Mouse (Mus musculus): Measurements from ENCODE around the gene Art5.
A peak's percentile ranks its signal among the peaks of the same experiment; 100 is the strongest.
"Not testable (repeated sequence)": the region's sequence is repeated elsewhere in the genome, so short reads cannot be mapped to it uniquely, and the experiment has no call there.

Art5 gene

GRCm38 (mm10) chr7:102081784-102082183, 27.5 kb downstream of the Art5 start:
- no peak for DNase-seq (ENCODE audit: low read depth)

DNA sequence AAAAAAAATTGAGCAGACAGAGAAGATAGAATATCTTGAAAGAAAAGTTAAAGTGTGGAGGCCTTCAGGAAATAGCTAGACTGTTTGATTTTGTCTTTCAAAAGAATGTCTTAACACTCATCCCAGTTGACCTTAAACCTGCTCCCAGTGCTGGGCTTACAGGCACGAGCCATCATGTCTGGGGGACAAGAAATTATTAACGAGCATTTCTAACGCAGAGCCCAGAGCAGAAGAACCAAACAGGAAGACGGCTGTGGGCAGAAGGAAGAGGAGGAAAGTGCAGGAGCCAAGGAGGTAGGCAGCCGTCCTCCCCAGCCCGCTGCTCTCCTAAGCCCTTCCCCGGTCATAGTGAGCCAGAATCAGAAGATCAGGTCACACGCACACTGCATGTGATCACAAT, 29.0 kb downstream of the Art5 start:
- no peak for DNase-seq (ENCODE audit: low read depth)

DNA sequence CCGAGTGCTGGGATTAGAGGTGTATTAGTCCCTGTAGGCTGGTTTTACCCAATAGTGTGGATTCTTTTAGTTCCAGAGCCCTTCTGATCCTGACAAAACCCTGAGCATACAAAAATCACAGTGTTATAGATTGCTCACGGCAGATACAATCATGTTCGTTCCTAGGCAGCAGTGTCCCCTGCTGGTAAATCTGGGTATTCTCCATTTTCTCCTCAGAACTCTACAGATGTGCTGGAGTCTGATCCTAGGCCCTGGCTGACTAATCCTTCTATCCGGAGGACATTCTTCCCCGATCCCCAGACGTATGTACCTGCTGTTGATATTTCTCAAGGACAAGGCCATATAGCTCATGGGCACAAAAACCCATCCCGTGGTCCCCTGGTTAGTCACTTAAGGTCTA, 30.8 kb downstream of the Art5 start:
- DNase-seq (ENCODE audit: low read depth): no peak

DNA sequence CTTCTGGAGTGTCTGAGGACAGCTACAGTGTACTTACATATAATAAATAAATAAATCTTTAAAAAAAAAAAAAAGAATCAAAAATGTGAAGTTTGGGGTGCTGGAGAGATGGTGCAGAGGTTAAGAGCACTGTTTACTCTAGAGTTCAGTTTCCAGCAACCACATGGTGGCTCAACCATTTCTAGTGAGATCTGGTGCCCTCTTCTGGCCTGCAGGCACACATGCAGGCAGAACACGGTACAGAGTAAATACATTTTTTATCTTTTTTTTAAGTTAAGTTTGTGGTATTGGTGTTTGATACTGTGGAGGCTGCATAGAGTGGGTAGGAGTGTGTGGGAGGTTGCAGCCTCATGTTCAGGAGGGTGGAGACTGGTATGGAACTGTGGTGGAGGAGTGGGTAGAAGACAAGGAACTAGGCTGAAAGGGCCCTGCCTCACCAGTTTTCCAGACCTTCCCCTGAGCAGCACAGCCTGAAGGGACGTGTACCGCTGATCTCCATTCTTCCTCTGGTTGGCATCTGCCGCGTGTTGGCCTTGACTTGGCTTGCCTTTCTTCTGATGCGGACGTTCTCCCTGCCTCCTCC, 32.5 kb downstream of the Art5 start:
- DNase-seq (ENCODE audit: low read depth): peak; percentile 46

GRCm38 (mm10) chr7:102066363-102066762, 42.9 kb downstream of the Art5 start:
- DNase-seq (ENCODE audit: low read depth): no peak

- DNase-seq (ENCODE audit: low read depth): peak; percentile 85
These were observed 44.0 kb downstream of the Art5 start, which contains the start of the genes Rnf121, Xndc1 and Xntrpc for GRCm38 (mm10) chr7:102065046-102065891. TSS of gene Rnf121 (minus strand) at chr7:102065469. TSS of gene Xndc1 (plus strand) at chr7:102065511. TSS of gene Xntrpc (plus strand) at chr7:102065713.

DNA sequence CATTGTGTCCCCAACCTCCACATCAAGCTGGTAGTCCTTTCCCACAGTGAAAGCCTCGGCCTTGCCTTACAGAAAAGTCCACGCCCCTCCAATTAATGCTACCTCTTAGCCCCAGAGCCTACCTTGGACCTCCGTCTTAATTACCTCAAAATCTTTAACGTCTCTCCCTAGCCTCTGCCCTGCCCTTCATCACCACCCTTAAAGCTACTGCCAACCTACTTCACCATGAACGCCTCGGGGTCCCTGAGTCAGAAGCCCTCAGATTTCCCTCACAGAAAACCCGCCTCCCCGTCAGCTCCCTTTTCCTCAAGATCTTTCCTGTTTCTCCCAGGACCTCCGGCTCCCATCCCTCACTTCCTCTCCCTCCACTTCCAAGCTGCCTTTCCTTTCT, 44.6 kb downstream of the Art5 start:
- DNase-seq (ENCODE audit: low read depth): no peak

- no peak for DNase-seq (ENCODE audit: low read depth)
These were observed 45.4 kb downstream of the Art5 start for GRCm38 (mm10) chr7:102063891-102064290.

DNA sequence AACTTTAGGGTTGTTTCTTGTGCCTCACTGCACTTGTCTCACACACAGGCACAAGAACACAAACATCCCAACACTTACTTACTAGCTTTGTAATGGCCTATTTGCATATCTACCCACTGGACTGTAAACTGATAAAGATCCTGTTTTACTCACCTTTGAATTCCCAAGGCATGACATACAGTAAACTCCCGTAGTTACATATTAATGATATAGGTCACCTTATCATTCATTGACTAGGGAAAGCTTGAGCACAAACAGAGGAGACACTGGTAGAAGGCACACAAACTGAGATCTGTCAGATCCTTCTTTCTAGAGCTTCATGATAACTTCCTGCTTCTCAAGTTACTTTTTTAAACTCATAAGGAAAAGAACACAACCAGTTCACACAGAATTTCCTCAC, 47.1 kb downstream of the Art5 start:
- no peak for DNase-seq (ENCODE audit: low read depth)

DNA sequence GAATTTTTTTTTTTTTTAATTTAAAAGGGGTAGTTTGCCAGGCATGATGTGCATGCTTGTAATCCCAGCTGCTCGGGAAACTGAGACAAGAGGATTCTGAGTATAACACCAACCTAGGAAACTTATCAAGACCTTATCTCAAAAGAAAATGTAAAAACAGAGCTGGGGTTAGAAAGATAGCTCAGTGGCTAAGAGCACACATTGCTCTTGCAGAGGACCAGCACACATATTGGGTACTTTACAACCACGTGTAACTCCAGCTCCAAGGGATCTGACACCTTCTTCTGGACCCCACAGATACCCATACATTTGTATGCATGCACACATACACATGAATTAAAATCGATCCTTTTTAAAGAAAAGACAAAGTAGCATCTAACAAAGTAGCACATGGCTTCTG, 47.9 kb downstream of the Art5 start:
- no peak for DNase-seq (ENCODE audit: low read depth)

DNA sequence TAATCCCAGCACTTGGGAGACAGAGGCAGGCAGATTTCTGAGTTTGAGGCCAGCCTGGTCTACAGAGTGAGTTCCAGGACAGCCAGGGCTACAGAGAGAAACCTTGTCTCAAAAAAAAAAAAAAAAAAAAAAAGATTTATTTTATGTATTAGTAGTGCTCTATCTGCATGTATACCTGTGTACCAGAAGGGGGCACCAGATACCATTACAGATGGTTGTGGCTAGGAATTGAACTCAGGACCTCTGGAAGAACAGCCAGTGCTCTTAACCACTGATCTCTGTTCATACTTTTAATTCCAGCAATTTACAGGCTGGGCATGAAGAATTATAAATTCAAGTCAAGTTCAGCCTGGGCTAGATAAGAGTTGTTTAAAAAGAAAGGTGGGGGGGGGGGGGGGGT, 60.8 kb downstream of the Art5 start:
- DNase-seq (ENCODE audit: low read depth): not testable (repeated sequence)
